9 mouse cellular contexts compared by ENCODE assay signal in the genomic region with DNA sequence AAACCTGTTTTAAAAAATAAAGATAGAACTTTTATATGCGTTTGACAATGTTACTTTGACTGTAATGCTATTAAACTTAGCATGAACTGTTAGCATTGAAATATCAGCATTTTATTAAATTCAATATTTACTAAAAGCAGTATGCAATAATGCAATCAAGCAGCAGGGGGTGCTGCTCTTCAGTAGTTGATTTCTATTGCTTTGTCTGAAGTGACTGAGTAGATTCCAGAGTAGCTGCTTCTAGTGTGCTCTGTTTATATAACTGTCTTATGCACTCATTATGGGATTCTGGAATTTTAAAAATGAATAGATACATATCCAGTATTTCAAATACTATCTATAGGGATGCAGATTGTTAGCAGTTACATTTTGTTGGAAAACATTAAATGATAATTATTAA.
A peak's percentile ranks its signal among the peaks of the same experiment; 100 is the strongest.
DNase-seq lines count a peak whose midpoint lies in the region; ATAC-seq and TF ChIP-seq lines count a peak whose summit lies in the region.
"Had no signal": no experiment of that assay in that cellular context is flagged by ENCODE, and none has a peak within 500 bp of the region (broad histone marks: within the 10 kb centered on the region; RNA-seq: fewer than 3 reads in every experiment).

No protein-coding gene starts in this region.

- H3K27me3 ChIP-seq in C2C12 (ENCODE audit: control insufficient read depth, insufficient read depth, insufficient read length) = no peaks in the 10 kb centered on the region
- no peaks in the 10 kb centered on the region for H3K27me3 ChIP-seq in liver, embryonic 14.5 days (ENCODE audit: control insufficient read depth, insufficient read depth, low read length)
- H3K27me3 ChIP-seq: limb, embryonic 12.5 days had no signal

- H3K27ac ChIP-seq in liver, embryonic 14.5 days = no peak overlapping the region
- H3K27ac ChIP-seq: limb, embryonic 12.5 days had no signal

- H3K4me3 ChIP-seq in C2C12 (ENCODE audit: insufficient read depth, poor library complexity, severe bottlenecking) = no peak overlapping the region
- no peak overlapping the region for H3K4me3 ChIP-seq in liver, embryonic 14.5 days (ENCODE audit: insufficient read depth in 1 of 2, low read depth in 2 of 2, low read length in 2 of 2)
- H3K4me3 ChIP-seq: limb, embryonic 12.5 days had no signal

- WGBS in liver, embryonic 14.5 days (ENCODE audit: insufficient replicate concordance) = 12% methylated on average over 1 of the region's 1 CpGs

- H3K79me2 ChIP-seq in C2C12 (ENCODE audit: control insufficient read depth, insufficient read depth) = no peaks in the 10 kb centered on the region

- DNase-seq in heart, postnatal 14 days = peak; percentile 22 to 65
- no peak for DNase-seq in heart, adult 11 months
- DNase-seq in adrenal gland, postnatal 14 days = peak; percentile 38
- peak; percentile 12 for DNase-seq in gastrocnemius, postnatal 14 days
- no peak for DNase-seq in liver, embryonic 14.5 days (ENCODE audit: low read depth in 3 of 3, low spot score in 3 of 3)
- peak; percentile 38 for DNase-seq in right cerebral cortex, postnatal 14 days
- DNase-seq in thymus, postnatal 0 days (ENCODE audit: low spot score) = no peak

- H3K36me3 ChIP-seq in C2C12 (ENCODE audit: control insufficient read depth, insufficient read depth) = no peaks in the 10 kb centered on the region
- no peaks in the 10 kb centered on the region for H3K36me3 ChIP-seq in liver, embryonic 14.5 days (replicated peaks; ENCODE audit: control insufficient read depth, insufficient read depth, low read depth)
- H3K36me3 ChIP-seq: limb, embryonic 12.5 days had no signal

- ATAC-seq in liver, embryonic 14.5 days (ENCODE audit: insufficient read depth) = no peak

- no peaks in the 10 kb centered on the region for H3K4me1 ChIP-seq in liver, embryonic 14.5 days (replicated peaks; ENCODE audit: control insufficient read depth in 2 of 2, insufficient read depth in 2 of 2, low read length in 1 of 2)
- H3K4me1 ChIP-seq: limb, embryonic 12.5 days had no signal

- no peaks in the 10 kb centered on the region for H3K9me3 ChIP-seq in liver, embryonic 14.5 days (ENCODE audit: control insufficient read depth, low read length)
- H3K9me3 ChIP-seq: limb, embryonic 12.5 days had no signal

- no peak for TF ChIP-seq EP300 in liver, embryonic 14.5 days (IDR thresholded peaks at IDR 0.05; ENCODE audit: low read depth)

- intact Hi-C loops in heart, postnatal 14 days (cut with DNase I) = loop anchor here (5.0 to 10.0 kb wide), 3 partner anchors 634 to 1507 kb away; a partner anchor contains a TSS
- intact Hi-C loops in gastrocnemius, postnatal 14 days (cut with DNase I; ENCODE audit: low total_unique reads) = loop anchor here (5.0 kb wide), 1 partner anchor 824 kb away; no protein-coding TSS in a partner anchor

- H3K79me3 ChIP-seq in C2C12 (ENCODE audit: low read depth) = no peaks in the 10 kb centered on the region

- H3K4me2 ChIP-seq in liver, embryonic 14.5 days (ENCODE audit: low read depth) = no peak overlapping the region
- H3K4me2 ChIP-seq: limb, embryonic 12.5 days had no signal

- TF ChIP-seq CTCF in C2C12 (IDR thresholded peaks at IDR 0.05; ENCODE audit: control insufficient read depth, insufficient read depth, insufficient read length) = peak; percentile 5
- peak; percentile 40; the same call in 1 of the 2 replicates for TF ChIP-seq CTCF in liver, embryonic 14.5 days (IDR thresholded peaks at IDR 0.05; ENCODE audit: low read depth)

- H3K9ac ChIP-seq in liver, embryonic 14.5 days (replicated peaks) = no peak overlapping the region
- H3K9ac ChIP-seq: limb, embryonic 12.5 days had no signal

- no peak overlapping the region for H3ac ChIP-seq in C2C12 (ENCODE audit: control insufficient read depth, insufficient read length, low read depth)

TF ChIP-seq in C2C12, 6 proteins besides CTCF, POLR2A, EP300 and RAD21:
- TF ChIP-seq FOSL1 (IDR thresholded peaks at IDR 0.05; ENCODE audit: insufficient read depth, low read length, poor library complexity, severe bottlenecking) = no peak
- TF ChIP-seq USF1 (IDR thresholded peaks at IDR 0.05; ENCODE audit: low read depth) = no peak
- TF ChIP-seq MYOD1 (IDR thresholded peaks at IDR 0.05; ENCODE audit: control insufficient read depth, insufficient read length, low read depth) = no peak
- no peak for TF ChIP-seq MYOG (IDR thresholded peaks at IDR 0.05; ENCODE audit: control insufficient read depth, extremely low read depth, insufficient read length)

Comparison
In these comparisons a context has a peak if more than half of its experiments do, and no peak if none do; other contexts are left out.
1. DNase-seq: peak in heart, postnatal 14 days (2 of 2), adrenal gland, postnatal 14 days (single experiment), gastrocnemius, postnatal 14 days (single experiment) and right cerebral cortex, postnatal 14 days (single experiment); none in heart, adult 11 months (single experiment), liver, embryonic 14.5 days (0 of 3) and thymus, postnatal 0 days (single experiment).